Mouse (Mus musculus): ENCODE data around the gene Ssu72. TPM values are rescaled to one million over a fixed set of nuclear protein-coding genes. Genes with fewer than 3 reads are reported as not detected.

The Ssu72 gene
- polyA plus RNA-seq, 1 experiment from 2014 or later: 171 TPM

DNA sequence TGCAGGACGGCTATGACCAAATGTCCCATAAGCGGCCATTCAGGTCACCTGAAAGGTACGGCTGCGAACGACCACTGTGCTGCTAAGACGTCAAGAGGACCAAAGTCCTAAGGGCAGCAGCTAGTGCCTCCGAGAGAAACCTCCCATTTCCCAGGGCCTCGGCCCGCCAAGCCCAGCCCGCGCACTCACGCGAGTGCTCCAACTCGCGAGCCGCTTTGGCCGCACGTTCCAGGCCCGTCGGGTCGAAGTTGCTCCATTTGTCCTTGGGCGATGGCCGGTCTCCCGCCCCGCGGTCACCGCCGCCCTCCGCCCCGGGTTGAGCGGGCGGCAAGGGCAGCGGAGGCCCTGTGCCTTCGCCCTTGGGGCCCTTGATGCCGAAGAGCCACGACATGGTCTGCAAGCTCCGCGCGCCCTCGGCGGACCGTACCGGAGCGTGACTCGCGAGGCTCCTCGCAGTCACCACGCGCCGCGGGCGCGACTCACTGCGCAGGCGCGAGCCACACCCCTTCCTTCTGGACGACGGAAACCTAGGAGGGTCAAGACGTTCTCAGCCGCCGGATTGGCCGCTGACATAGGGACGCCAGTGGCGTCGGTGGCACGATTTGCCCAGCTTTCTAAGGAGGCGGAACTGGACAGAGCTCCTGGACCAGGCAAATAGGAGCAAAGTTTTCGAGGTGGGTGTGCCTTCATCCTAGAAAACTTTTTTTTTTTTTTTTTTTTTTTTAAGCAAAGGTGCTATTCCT lies 56.2 kb downstream of the Ssu72 start, which contains the start of gene Atad3a:
Gene Atad3a (minus strand): TSS at position 481 of the 743 bp plus-strand sequence.
- Histone ChIP-seq H3K9me3 (replicated peaks) (no peaks in the 10 kb centered on the region), H3K27me3 (replicated peaks) (no peaks in the 10 kb centered on the region), H3K4me3 (replicated peaks) (peak within 1 kb of the TSS; percentile 82), H3K4me1 (peaks cover 31% of the 10 kb centered on the region), H3K27ac (replicated peaks) (peak within 1 kb of the TSS; percentile 77), H3K36me3 (peaks cover 9% of the 10 kb centered on the region), H3K4me2 (peak within 1 kb of the TSS; percentile 99), H3K9ac (replicated peaks) (peak within 1 kb of the TSS; percentile 78)
- under 1% methylated on average over 67 of the region's 68 CpGs for WGBS
- peak; percentile 95 for ATAC-seq (ENCODE audit: low FRiP score)

DNA sequence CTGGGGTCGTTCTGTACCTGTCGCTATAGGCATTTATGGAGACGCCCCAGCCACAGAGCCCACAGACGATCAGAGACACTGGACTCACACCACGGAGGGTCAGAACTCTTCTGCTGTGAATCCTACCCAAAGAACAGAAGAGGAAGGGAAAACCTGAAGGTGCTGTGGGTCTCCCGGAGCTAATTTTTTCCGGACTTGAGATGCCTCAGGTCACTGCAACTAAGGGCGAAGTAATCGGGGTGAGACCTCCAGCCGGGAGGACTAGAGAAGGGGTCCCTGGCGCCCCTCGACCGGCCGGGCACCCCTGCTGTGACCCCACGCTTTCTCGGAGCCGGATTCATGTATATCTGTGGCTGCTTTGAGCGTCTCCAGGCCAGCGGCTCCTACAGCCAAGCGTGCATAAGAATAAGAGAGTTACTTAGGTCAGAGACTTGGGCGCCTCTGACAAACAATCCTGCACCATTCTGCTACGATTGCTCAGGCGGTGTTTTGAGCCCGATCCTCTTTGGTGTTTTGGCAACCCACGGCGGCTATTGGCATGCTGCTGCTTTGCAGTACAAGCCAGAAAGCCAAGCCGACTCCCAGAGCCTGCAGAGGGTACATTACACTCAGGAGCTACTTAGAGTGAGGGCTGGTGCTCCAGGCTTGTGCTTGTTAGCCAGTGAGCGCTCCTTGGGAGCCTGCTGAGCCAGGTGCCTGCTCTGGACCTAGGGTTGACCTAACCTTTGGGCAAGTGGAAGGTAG lies 56.9 kb downstream of the Ssu72 start:
- no peak; the same call in 1 of the 2 replicates for ATAC-seq (ENCODE audit: low FRiP score)
- peaks cover 31% of the 10 kb centered on the region for H3K4me1 ChIP-seq
- H3K36me3 ChIP-seq: peaks cover 2% of the 10 kb centered on the region
- no peaks in the 10 kb centered on the region for H3K27me3 ChIP-seq (replicated peaks)
- H3K9ac ChIP-seq (replicated peaks): peak overlapping the region; percentile 63
- H3K27ac ChIP-seq (replicated peaks): peak overlapping the region; percentile 23
- peak overlapping the region; percentile 99 for H3K4me2 ChIP-seq
- WGBS: 3% methylated on average over 28 of the region's 28 CpGs
- no peaks in the 10 kb centered on the region for H3K9me3 ChIP-seq (replicated peaks)
- H3K4me3 ChIP-seq (replicated peaks): peak overlapping the region; percentile 82

DNA sequence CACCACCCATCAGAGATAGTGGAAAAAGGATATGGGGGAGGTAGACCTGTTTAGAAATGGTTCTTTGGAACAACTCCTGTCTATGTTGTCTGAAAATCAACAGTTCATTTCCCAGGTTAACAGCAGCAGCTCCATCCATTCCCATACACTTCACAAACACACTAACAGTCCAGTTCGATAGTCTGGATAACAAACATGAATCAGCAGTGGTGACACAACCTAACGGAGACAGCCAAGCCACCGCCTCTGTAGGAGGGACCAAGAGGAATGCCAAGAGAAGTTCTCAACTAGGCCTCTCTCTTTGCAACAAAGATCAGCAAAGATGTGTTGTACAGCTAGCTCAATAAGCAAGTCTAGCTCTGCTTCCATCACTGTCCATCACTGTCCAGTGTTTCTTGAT lies 57.8 kb downstream of the Ssu72 start:
- Histone ChIP-seq H3K4me2 (no peak overlapping the region), H3K9me3 (replicated peaks) (no peaks in the 10 kb centered on the region), H3K27me3 (replicated peaks) (no peaks in the 10 kb centered on the region), H3K4me1 (peaks cover 31% of the 10 kb centered on the region), H3K4me3 (replicated peaks) (no peak overlapping the region), H3K36me3 (no peaks in the 10 kb centered on the region; the same call in 1 of the 2 replicates), H3K27ac (replicated peaks) (no peak overlapping the region), H3K9ac (replicated peaks) (no peak overlapping the region)
- WGBS: 85% methylated on average over 3 of the region's 3 CpGs
- ATAC-seq (ENCODE audit: low FRiP score): no peak

DNA sequence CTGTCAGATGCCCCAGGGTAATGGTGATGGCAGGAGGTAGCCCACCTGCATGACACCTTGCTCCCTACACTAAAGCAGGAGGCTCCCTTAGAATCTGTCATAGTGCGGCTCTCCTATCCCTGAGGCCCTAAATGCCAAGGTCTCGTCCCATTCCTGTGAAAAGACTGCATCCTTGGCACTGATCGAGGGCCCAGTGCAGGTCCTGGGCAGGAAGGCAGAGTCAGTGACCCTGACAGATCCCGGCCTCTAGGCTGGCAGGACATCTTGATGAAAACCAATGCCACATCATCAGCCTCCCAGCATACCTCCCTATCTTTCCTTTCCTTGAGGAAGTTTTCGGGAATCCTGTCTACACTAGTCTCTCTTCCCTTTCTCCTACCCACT lies 64.9 kb downstream of the Ssu72 start:
- Histone ChIP-seq H3K27me3 (replicated peaks) (peaks cover 26% of the 10 kb centered on the region), H3K4me2 (peak overlapping the region; percentile 82), H3K4me1 (peaks cover 22% of the 10 kb centered on the region), H3K9me3 (replicated peaks) (no peaks in the 10 kb centered on the region), H3K36me3 (no peaks in the 10 kb centered on the region; the same call in 1 of the 2 replicates), H3K27ac (replicated peaks) (peak overlapping the region; percentile 79; the same call in 1 of the 2 replicates), H3K9ac (replicated peaks) (peak overlapping the region; percentile 64), H3K4me3 (replicated peaks) (peak overlapping the region; percentile 48)
- WGBS: 63% methylated on average over 5 of the region's 5 CpGs
- ATAC-seq (ENCODE audit: low FRiP score): no peak

DNA sequence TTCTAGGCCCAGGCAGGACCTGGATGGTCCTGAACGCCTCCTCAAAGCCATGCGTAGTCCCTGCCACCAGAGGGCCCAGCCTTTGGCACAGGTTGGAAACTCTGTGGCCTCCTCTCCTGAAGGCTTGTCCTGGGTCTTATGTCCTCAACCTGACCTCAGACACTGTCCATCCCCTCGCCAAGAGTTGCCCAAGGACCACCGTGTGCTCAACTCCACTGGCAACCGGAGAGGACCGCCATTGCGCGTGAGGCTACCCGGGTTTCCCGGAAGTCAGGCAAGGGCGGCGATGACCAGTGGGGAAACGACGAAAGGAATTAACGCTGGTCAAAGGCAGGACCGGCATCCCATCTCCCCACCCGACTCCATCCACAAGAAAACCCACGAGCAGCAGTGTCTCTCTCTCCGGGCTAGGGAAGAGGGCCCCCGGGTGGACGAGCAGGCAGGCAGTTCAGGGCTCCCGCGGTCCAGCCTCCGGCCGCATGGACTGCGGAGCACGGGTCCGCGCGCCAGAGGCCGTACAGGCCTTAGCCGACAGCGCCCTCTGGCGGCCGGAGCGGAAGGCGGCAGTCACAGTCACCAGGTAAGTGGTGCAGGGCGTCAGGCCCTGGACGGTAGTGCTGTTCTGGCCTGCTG lies 65.4 kb downstream of the Ssu72 start:
- H3K4me1 ChIP-seq: peaks cover 26% of the 10 kb centered on the region
- H3K27me3 ChIP-seq (replicated peaks): peaks cover 26% of the 10 kb centered on the region
- no peaks in the 10 kb centered on the region for H3K36me3 ChIP-seq
- peak overlapping the region; percentile 82 for H3K4me2 ChIP-seq
- no peaks in the 10 kb centered on the region for H3K9me3 ChIP-seq (replicated peaks)
- peak; percentile 76 for ATAC-seq (ENCODE audit: low FRiP score)
- peak overlapping the region; percentile 64 for H3K9ac ChIP-seq (replicated peaks)
- under 1% methylated on average over 39 of the region's 39 CpGs for WGBS
- peak overlapping the region; percentile 79 for H3K27ac ChIP-seq (replicated peaks)
- peak overlapping the region; percentile 48 for H3K4me3 ChIP-seq (replicated peaks)

DNA sequence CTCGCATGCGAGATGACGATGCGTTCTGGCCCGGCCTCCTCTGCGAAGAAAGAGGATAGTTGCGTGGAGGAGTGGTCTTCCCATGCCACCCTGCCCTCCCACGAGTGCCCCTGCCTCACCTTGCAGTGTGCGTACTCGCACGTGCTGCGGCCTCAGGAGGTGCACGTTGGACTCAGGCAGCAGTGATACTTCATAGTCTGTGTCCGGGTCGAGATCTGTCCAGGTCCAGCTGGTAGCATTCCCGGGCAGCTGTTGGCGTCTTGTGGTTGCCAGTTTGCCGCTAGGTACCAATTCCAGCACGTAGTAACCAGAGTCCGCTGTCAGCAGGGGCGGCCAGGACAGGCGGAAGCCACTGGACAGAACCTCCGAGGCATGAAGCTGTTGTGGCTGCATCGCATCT lies 66.0 kb downstream of the Ssu72 start:
- Histone ChIP-seq H3K4me3 (replicated peaks) (peak overlapping the region; percentile 48), H3K27ac (replicated peaks) (no peak overlapping the region; the same call in 1 of the 2 replicates), H3K4me2 (peak overlapping the region; percentile 82), H3K9ac (replicated peaks) (peak overlapping the region; percentile 64; the same call in 1 of the 2 replicates), H3K27me3 (replicated peaks) (peaks cover 26% of the 10 kb centered on the region), H3K36me3 (no peaks in the 10 kb centered on the region), H3K4me1 (peaks cover 33% of the 10 kb centered on the region), H3K9me3 (replicated peaks) (no peaks in the 10 kb centered on the region)
- 0 out of 2 replicates have a peak, but pooled peaks have one; percentile 6 for ATAC-seq (ENCODE audit: low FRiP score)
- WGBS: 45% methylated on average over 24 of the region's 24 CpGs

DNA sequence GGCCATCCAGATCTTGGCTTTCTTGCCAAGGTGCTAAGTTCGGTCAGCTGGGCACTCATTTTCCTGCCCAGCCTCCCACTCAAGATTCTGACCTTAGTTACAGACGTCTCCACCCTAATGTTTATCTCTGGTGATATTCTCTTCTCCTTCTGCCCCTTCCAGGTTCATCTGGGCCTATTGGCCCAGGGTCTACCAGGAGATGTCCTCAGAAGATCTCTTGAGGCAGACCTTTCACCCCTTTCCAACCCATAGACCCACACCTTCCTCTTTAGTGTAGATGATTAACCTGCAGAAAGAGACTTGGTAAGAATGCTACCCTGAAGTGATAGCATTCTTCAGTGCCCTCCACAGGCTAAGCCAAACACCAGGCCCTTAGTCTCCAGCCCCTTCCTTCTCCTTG lies 67.1 kb downstream of the Ssu72 start:
- peaks cover 38% of the 10 kb centered on the region for H3K4me1 ChIP-seq
- no peak for ATAC-seq (ENCODE audit: low FRiP score)
- no peak overlapping the region for H3K9ac ChIP-seq (replicated peaks)
- no peak overlapping the region for H3K4me3 ChIP-seq (replicated peaks)
- 88% methylated on average over 2 of the region's 2 CpGs for WGBS
- no peak overlapping the region for H3K27ac ChIP-seq (replicated peaks)
- no peaks in the 10 kb centered on the region for H3K36me3 ChIP-seq
- peaks cover 26% of the 10 kb centered on the region for H3K27me3 ChIP-seq (replicated peaks)
- peak overlapping the region; percentile 84; the same call in 1 of the 2 replicates for H3K4me2 ChIP-seq
- H3K9me3 ChIP-seq (replicated peaks): no peaks in the 10 kb centered on the region

DNA sequence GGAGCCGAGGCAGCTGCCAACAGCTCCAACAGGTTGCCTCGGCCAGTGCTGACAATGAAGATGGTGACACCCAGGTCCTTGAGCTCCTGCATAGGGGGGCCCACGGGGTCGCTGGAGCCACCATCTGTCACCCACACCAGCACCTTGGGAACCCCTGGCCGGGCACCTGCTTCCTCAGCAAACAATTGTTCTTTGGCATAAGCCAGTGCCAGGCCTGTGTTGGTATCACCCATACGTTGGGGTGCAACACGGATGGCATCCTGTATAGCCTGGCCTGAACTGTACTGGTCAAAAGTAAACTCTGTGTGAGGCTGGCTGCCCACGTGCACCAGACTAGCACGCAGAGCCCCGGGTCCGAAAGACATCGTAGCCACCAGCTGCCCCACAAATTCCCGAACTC lies 68.2 kb downstream of the Ssu72 start:
- ATAC-seq (ENCODE audit: low FRiP score): no peak
- peak overlapping the region; percentile 47; the same call in 1 of the 2 replicates for H3K4me3 ChIP-seq (replicated peaks)
- no peak overlapping the region for H3K9ac ChIP-seq (replicated peaks)
- no peaks in the 10 kb centered on the region for H3K9me3 ChIP-seq (replicated peaks)
- no peaks in the 10 kb centered on the region for H3K36me3 ChIP-seq
- peaks cover 29% of the 10 kb centered on the region for H3K27me3 ChIP-seq (replicated peaks)
- 90% methylated on average over 13 of the region's 13 CpGs for WGBS
- H3K4me1 ChIP-seq: peaks cover 38% of the 10 kb centered on the region
- H3K4me2 ChIP-seq: peak overlapping the region; percentile 84
- H3K27ac ChIP-seq (replicated peaks): no peak overlapping the region

DNA sequence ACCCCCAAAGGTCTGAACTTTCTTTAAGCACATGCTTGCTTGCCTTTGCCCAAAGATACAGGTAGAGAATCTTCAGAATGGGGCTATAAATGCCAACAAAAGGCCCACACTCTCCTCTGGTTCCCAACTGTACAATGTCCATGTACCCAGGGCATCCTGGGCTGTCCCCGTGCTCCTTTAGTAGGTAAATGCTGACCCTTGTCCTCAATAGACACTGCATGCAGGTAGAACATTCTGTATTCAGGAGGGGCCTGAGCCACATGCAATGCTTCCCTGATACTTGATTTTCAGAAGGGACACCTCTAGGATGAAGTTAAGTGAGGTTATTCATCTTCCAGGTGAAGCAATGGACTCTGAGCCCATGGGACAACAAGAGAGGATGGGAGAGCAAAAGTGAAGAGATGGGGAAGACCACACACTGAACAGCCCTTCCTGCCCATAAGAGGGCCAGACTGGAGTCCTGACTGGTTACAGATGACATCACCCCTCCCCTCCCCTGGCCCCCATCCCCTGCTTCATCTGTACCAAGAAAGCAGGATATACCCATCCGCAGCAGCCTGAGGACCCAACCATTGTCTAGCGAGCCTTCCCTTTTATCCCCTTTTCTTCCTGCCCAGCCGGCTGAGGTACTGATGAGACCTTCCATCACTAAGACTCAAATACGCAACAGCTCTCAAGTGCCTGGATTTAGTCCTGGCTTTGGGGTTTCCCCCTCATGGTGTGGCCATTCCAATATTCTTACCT lies 68.9 kb downstream of the Ssu72 start:
- H3K4me3 ChIP-seq (replicated peaks): peak overlapping the region; percentile 47
- no peaks in the 10 kb centered on the region for H3K36me3 ChIP-seq
- H3K4me1 ChIP-seq: peaks cover 38% of the 10 kb centered on the region
- H3K27ac ChIP-seq (replicated peaks): no peak overlapping the region
- peaks cover 29% of the 10 kb centered on the region for H3K27me3 ChIP-seq (replicated peaks)
- H3K9me3 ChIP-seq (replicated peaks): no peaks in the 10 kb centered on the region
- WGBS: 43% methylated on average over 5 of the region's 5 CpGs
- H3K9ac ChIP-seq (replicated peaks): peak overlapping the region; percentile 51; the same call in 1 of the 2 replicates
- no peak for ATAC-seq (ENCODE audit: low FRiP score)
- peak overlapping the region; percentile 84 for H3K4me2 ChIP-seq

DNA sequence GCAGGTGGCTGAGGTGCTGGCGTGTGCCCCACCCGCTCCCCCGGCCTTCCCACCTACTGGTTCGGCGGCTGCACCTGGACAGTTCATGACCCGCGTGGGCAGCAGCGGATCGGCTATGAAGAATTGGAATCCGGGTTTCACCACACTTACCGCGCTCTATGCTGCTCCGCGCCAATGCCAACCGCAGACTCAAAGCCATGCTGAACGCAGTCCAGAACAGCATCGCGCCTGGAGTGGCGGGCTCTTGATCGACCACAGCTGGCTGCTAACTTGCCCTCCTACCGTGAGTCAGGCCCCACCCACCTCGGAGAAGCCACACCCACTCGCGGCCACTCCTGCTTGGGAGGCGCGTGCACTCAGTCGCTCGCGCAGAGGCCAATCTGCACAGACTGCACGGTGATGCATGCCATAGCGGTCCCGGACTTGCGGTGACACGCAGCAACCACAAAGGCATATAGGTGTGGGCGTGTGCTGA lies 69.7 kb downstream of the Ssu72 start, which contains the start of gene Vwa1:
Gene Vwa1 (minus strand): TSS at position 419 of the 475 bp plus-strand sequence.
- WGBS: 1% methylated on average over 35 of the region's 35 CpGs
- Histone ChIP-seq H3K27me3 (replicated peaks) (peaks cover 29% of the 10 kb centered on the region), H3K9me3 (replicated peaks) (no peaks in the 10 kb centered on the region), H3K4me2 (peak within 1 kb of the TSS; percentile 84), H3K27ac (replicated peaks) (peak within 1 kb of the TSS; percentile 81), H3K9ac (replicated peaks) (peak within 1 kb of the TSS; percentile 51), H3K4me3 (replicated peaks) (peak within 1 kb of the TSS; percentile 47), H3K4me1 (peaks cover 38% of the 10 kb centered on the region), H3K36me3 (no peaks in the 10 kb centered on the region)
- ATAC-seq (ENCODE audit: low FRiP score): peak; percentile 85
